In the genomic region with DNA sequence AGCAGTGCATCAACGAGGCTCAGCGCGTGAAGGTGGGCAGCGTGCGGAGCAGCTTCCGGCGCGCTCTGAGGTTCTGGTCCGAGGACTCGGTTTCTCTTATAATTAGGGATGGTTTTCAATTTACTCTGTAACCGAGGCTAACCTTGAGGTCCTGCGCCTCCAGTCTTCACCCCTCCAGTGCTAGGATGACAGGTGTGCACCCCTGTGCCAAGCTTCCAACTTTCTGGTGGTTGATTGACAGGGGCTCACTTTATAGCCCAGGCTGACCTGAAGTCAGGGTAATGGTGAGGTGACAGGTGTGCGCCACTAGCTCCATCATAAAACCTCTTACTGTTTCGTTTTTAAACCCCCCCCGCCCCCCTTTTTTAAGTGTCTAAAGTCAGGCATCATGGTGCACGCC, we compare ENCODE assay signal across 9 mouse cellular contexts. TPM values are rescaled to one million over a fixed set of nuclear protein-coding genes. Genes with fewer than 3 reads are reported as not detected.
DNase-seq lines count a peak whose midpoint lies in the region; ATAC-seq and TF ChIP-seq lines count a peak whose summit lies in the region.
"Had no signal": no experiment of that assay in that cellular context is flagged by ENCODE, and none has a peak within 500 bp of the region (broad histone marks: within the 10 kb centered on the region; RNA-seq: fewer than 3 reads in every experiment).

No protein-coding gene starts in this region.

- peak overlapping the region; percentile 75 for H3K4me2 ChIP-seq in lung, embryonic 14.5 days
- H3K4me2 ChIP-seq in limb, embryonic 12.5 days: peak overlapping the region; percentile 95
- peak overlapping the region; percentile 92 for H3K4me2 ChIP-seq in neural tube, embryonic 15.5 days

- TF ChIP-seq CTCF in lung, embryonic 14.5 days (IDR thresholded peaks at IDR 0.05; ENCODE audit: low read depth): no peak

- H3K36me3 ChIP-seq in lung, embryonic 14.5 days (ENCODE audit: insufficient read depth): peaks cover 53% of the 10 kb centered on the region
- peaks cover 59% of the 10 kb centered on the region for H3K36me3 ChIP-seq in limb, embryonic 12.5 days
- H3K36me3 ChIP-seq in neural tube, embryonic 15.5 days: peaks cover 49% of the 10 kb centered on the region

- H3K9me3 ChIP-seq in lung, embryonic 14.5 days (ENCODE audit: low read depth, low read length): no peaks in the 10 kb centered on the region
- H3K9me3 ChIP-seq in limb, embryonic 12.5 days: no peaks in the 10 kb centered on the region
- no peaks in the 10 kb centered on the region for H3K9me3 ChIP-seq in neural tube, embryonic 15.5 days (replicated peaks)

- no peaks in the 10 kb centered on the region for H3K27me3 ChIP-seq in lung, embryonic 14.5 days (ENCODE audit: insufficient read depth, low read length)
- no peaks in the 10 kb centered on the region for H3K27me3 ChIP-seq in limb, embryonic 12.5 days
- no peaks in the 10 kb centered on the region for H3K27me3 ChIP-seq in neural tube, embryonic 15.5 days (replicated peaks)

- no peak; the same call in 1 of the 2 replicates for ATAC-seq in lung, embryonic 14.5 days (ENCODE audit: insufficient read depth)
- peak; percentile 8; the same call in 1 of the 2 replicates for ATAC-seq in erythroid progenitor cell, adult 5-6 weeks (replicated peaks; ENCODE audit: low FRiP score, poor library complexity, severe bottlenecking)
- no peak for ATAC-seq in limb, embryonic 12.5 days (ENCODE audit: insufficient number of reproducible peaks, insufficient read depth, low FRiP score, low TSS enrichment, low read depth)
- peak; percentile 30 for ATAC-seq in neural tube, embryonic 15.5 days (ENCODE audit: low FRiP score)

- H3K4me3 ChIP-seq in lung, embryonic 14.5 days (ENCODE audit: low read depth, low read length): peak overlapping the region; percentile 88
- H3K4me3 ChIP-seq in limb, embryonic 12.5 days (replicated peaks): peak overlapping the region; percentile 77
- H3K4me3 ChIP-seq in neural tube, embryonic 15.5 days (replicated peaks): peak overlapping the region; percentile 65

- DNase-seq in lung, embryonic 14.5 days: no peak
- DNase-seq in lung, postnatal 14 days: no peak
- DNase-seq in cerebellum, adult 9-10 months: no peak
- DNase-seq in gastrocnemius, adult 8-10 months (ENCODE audit: low spot score in 2 of 2): no peak
- no peak for DNase-seq in cerebellum, adult 9-11 months

- WGBS in lung, embryonic 14.5 days: 4% methylated on average over 16 of the region's 16 CpGs
- 4% methylated on average over 16 of the region's 16 CpGs for WGBS in limb, embryonic 12.5 days
- WGBS in neural tube, embryonic 15.5 days: 6% methylated on average over 16 of the region's 16 CpGs

- peak overlapping the region; percentile 31; the same call in 1 of the 2 replicates for H3K27ac ChIP-seq in lung, embryonic 14.5 days (ENCODE audit: low read depth)
- peak overlapping the region; percentile 75 for H3K27ac ChIP-seq in limb, embryonic 12.5 days
- peak overlapping the region; percentile 73 for H3K27ac ChIP-seq in neural tube, embryonic 15.5 days (replicated peaks)

- peak overlapping the region; percentile 84 for H3K9ac ChIP-seq in lung, embryonic 14.5 days
- H3K9ac ChIP-seq in limb, embryonic 12.5 days (replicated peaks): peak overlapping the region; percentile 76
- peak overlapping the region; percentile 57 for H3K9ac ChIP-seq in neural tube, embryonic 15.5 days (replicated peaks)

- peaks cover 13% of the 10 kb centered on the region for H3K4me1 ChIP-seq in lung, embryonic 14.5 days (ENCODE audit: insufficient read depth)
- H3K4me1 ChIP-seq in limb, embryonic 12.5 days (replicated peaks): peaks cover 20% of the 10 kb centered on the region
- H3K4me1 ChIP-seq in neural tube, embryonic 15.5 days: peaks cover 32% of the 10 kb centered on the region

RNA-seq across cellular contexts. Expression of gene Cope, which starts 0.6 kb away (rescaled TPM):
- 286 and 303 TPM in 2 replicates for polyA plus RNA-seq in lung, embryonic 14.5 days (2014; fragmentation: Nextera tagmentation; extraction: Ambion mirVana)
- total RNA-seq in erythroid progenitor cell, adult 5-6 weeks (2015; ENCODE audit: low replicate concordance): 78.6 and 122 TPM in 2 replicates
- 16.7 and 51.7 TPM in 2 replicates for total RNA-seq in erythroid progenitor cell, adult 5-6 weeks (2017; ENCODE audit: low replicate concordance)
- 269 and 288 TPM in 2 replicates for polyA plus RNA-seq in limb, embryonic 12.5 days (2016; fragmentation: Nextera tagmentation; extraction: Ambion mirVana)
- polyA plus RNA-seq in neural tube, embryonic 15.5 days (2015; fragmentation: Nextera tagmentation; extraction: Ambion mirVana): 299 and 314 TPM in 2 replicates
- total RNA-seq in gastrocnemius, adult 8-10 months (2022): 100 to 1,000 TPM; 112 to 126 (median 121) TPM

RNA-seq across cellular contexts. Expression of gene Ddx49, which starts 0.6 kb away (rescaled TPM):
- polyA plus RNA-seq in lung, embryonic 14.5 days (2014; fragmentation: Nextera tagmentation; extraction: Ambion mirVana): 46.1 and 47.9 TPM in 2 replicates
- 2.5 and 9.2 TPM in 2 replicates for total RNA-seq in erythroid progenitor cell, adult 5-6 weeks (2015; ENCODE audit: low replicate concordance)
- 12.5 and 30.4 TPM in 2 replicates for total RNA-seq in erythroid progenitor cell, adult 5-6 weeks (2017; ENCODE audit: low replicate concordance)
- polyA plus RNA-seq in limb, embryonic 12.5 days (2016; fragmentation: Nextera tagmentation; extraction: Ambion mirVana): 52.0 and 54.9 TPM in 2 replicates
- 42.2 and 46.7 TPM in 2 replicates for polyA plus RNA-seq in neural tube, embryonic 15.5 days (2015; fragmentation: Nextera tagmentation; extraction: Ambion mirVana)
- total RNA-seq in gastrocnemius, adult 8-10 months (2022): 10 to 100 TPM; 25.8 to 35.3 (median 33.9) TPM

RNA-seq across cellular contexts. Expression of gene Cers1, which starts 12.7 kb away (rescaled TPM):
- 2.7 and 3.6 TPM in 2 replicates for polyA plus RNA-seq in lung, embryonic 14.5 days (2014; fragmentation: Nextera tagmentation; extraction: Ambion mirVana)
- total RNA-seq in erythroid progenitor cell, adult 5-6 weeks (2015; ENCODE audit: low replicate concordance): not detected in 2 replicates
- total RNA-seq in erythroid progenitor cell, adult 5-6 weeks (2017; ENCODE audit: low replicate concordance): not detected in 2 replicates
- 7.9 and 8.8 TPM in 2 replicates for polyA plus RNA-seq in limb, embryonic 12.5 days (2016; fragmentation: Nextera tagmentation; extraction: Ambion mirVana)
- polyA plus RNA-seq in neural tube, embryonic 15.5 days (2015; fragmentation: Nextera tagmentation; extraction: Ambion mirVana): 35.5 and 42.4 TPM in 2 replicates
- 10 to 100 TPM; 16.5 to 25.1 (median 20.2) TPM for total RNA-seq in gastrocnemius, adult 8-10 months (2022)

RNA-seq across cellular contexts. Expression of gene Homer3, which starts 20.3 kb away (rescaled TPM):
- polyA plus RNA-seq in lung, embryonic 14.5 days (2014; fragmentation: Nextera tagmentation; extraction: Ambion mirVana): 66.4 and 77.9 TPM in 2 replicates
- total RNA-seq in erythroid progenitor cell, adult 5-6 weeks (2015; ENCODE audit: low replicate concordance): 1.3 TPM in 1 of 2 replicates, not detected in the other
- total RNA-seq in erythroid progenitor cell, adult 5-6 weeks (2017; ENCODE audit: low replicate concordance): not detected in 2 replicates
- 88.9 and 92.6 TPM in 2 replicates for polyA plus RNA-seq in limb, embryonic 12.5 days (2016; fragmentation: Nextera tagmentation; extraction: Ambion mirVana)
- 22.7 and 30.1 TPM in 2 replicates for polyA plus RNA-seq in neural tube, embryonic 15.5 days (2015; fragmentation: Nextera tagmentation; extraction: Ambion mirVana)
- total RNA-seq in gastrocnemius, adult 8-10 months (2022): 1 to 10 TPM; 3.1 to 4.4 (median 3.2) TPM

RNA-seq across cellular contexts. Expression of gene Gdf1, which starts 26.7 kb away (rescaled TPM):
- 2.4 and 4.2 TPM in 2 replicates for polyA plus RNA-seq in lung, embryonic 14.5 days (2014; fragmentation: Nextera tagmentation; extraction: Ambion mirVana)
- total RNA-seq in erythroid progenitor cell, adult 5-6 weeks (2015; ENCODE audit: low replicate concordance): not detected in 2 replicates
- total RNA-seq in erythroid progenitor cell, adult 5-6 weeks (2017; ENCODE audit: low replicate concordance): not detected in 2 replicates
- 3.7 and 4.2 TPM in 2 replicates for polyA plus RNA-seq in limb, embryonic 12.5 days (2016; fragmentation: Nextera tagmentation; extraction: Ambion mirVana)
- polyA plus RNA-seq in neural tube, embryonic 15.5 days (2015; fragmentation: Nextera tagmentation; extraction: Ambion mirVana): 7.9 and 9.8 TPM in 2 replicates
- 1 to 10 TPM in 1 of 4 experiments, under 1 TPM in 1, not detected in 2; 0.75 to 2.7 TPM for total RNA-seq in gastrocnemius, adult 8-10 months (2022)
- total RNA-seq: adrenal gland, adult 18-20 months had no signal

Comparison
In these comparisons a context has a peak if more than half of its experiments do, and no peak if none do; other contexts are left out.
1. ATAC-seq: peak in erythroid progenitor cell, adult 5-6 weeks (single experiment) and neural tube, embryonic 15.5 days (single experiment); none in lung, embryonic 14.5 days (single experiment) and limb, embryonic 12.5 days (single experiment).
2. Peak in every context shown above with its lines, with median percentiles within 50 percentile points of each other: H3K27ac ChIP-seq, H3K4me2 ChIP-seq, H3K4me3 ChIP-seq and H3K9ac ChIP-seq.